Mouse (Mus musculus) small intestine, adult 2 months (tissue): ENCODE data around the gene Exoc5.

Source experiments
- CTCF ChIP-seq: fragments of 200-500 bp; IDR thresholded peaks from 2 replicates; pipeline ENCODE4 v1.5.1; 2012; ENCODE audit warnings: low read depth, mild to moderate bottlenecking, control low read depth, inconsistent platforms, low read length, moderate library complexity, mixed read lengths; ENCODE audit not compliant: insufficient replicate concordance, insufficient read length; ENCODE audit errors: extremely low read depth
- POLR2A ChIP-seq: fragments of 200-500 bp; IDR thresholded peaks from 2 replicates; pipeline ENCODE4 v1.6.1; 2012; ENCODE audit warnings: low read depth, mild to moderate bottlenecking, control low read depth, inconsistent platforms, low read length, moderate library complexity

DNA sequence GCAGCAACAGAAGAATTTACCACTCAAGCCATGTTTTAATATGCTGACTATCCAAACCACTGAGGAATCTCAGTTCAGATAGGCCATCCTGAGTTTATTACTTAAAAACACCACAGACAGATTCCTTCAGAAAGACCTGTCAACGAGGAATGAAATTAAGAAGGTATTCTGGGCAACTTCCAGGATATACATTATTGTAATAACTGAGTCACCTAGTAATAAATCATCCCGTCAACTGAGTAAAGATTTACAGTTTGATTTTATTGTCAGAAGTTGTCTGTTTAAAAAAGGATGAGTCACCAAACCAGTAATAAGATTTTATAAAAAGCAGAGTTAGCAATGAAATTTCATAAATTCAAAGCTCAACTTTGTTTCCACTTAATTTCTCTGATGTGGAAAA is 2.6 kb downstream of the Exoc5 start:
- TF ChIP-seq CTCF (no peak), POLR2A (no peak)
